Mouse (Mus musculus) embryo, embryonic 10.5 days (tissue): Measurements from ENCODE around the gene Hoxa2.
A peak's percentile ranks its signal among the peaks of the same experiment; 100 is the strongest.

ENCODE experiments used
- DNase-seq: peaks from one replicate; pipeline ENCODE4 v3.0.0-alpha.2; 2015; ENCODE audit warnings: low spot score

Hoxa2 gene

GRCm38 (mm10) chr6:52202362-52203120 lies 37.9 kb upstream of the Hoxa2 start:
- no peak for DNase-seq

GRCm38 (mm10) chr6:52201269-52201668 lies 36.6 kb upstream of the Hoxa2 start:
- no peak for DNase-seq

- no peak for DNase-seq
Observed at GRCm38 (mm10) chr6:52200751-52201250, 36.2 kb upstream of the Hoxa2 start.

- no peak for DNase-seq
Observed at GRCm38 (mm10) chr6:52200073-52200750, 35.6 kb upstream of the Hoxa2 start.

GRCm38 (mm10) chr6:52197271-52197670 lies 32.6 kb upstream of the Hoxa2 start:
- DNase-seq = peak; percentile 85

- no peak for DNase-seq
Observed at GRCm38 (mm10) chr6:52196811-52197210, 32.2 kb upstream of the Hoxa2 start.

GRCm38 (mm10) chr6:52194690-52195089 lies 30.1 kb upstream of the Hoxa2 start:
- DNase-seq = peak; percentile 84

GRCm38 (mm10) chr6:52191860-52192550 lies 27.4 kb upstream of the Hoxa2 start:
- DNase-seq = peak; percentile 90

GRCm38 (mm10) chr6:52190906-52191810 lies 26.5 kb upstream of the Hoxa2 start, which contains the start of gene Hoxa4:
Gene Hoxa4 (minus strand): TSS chr6:52191753.
- peak; percentile 85 for DNase-seq

- DNase-seq = no peak
Observed at GRCm38 (mm10) chr6:52190410-52190809, 25.8 kb upstream of the Hoxa2 start.

GRCm38 (mm10) chr6:52189909-52190308 lies 25.3 kb upstream of the Hoxa2 start:
- DNase-seq = no peak

GRCm38 (mm10) chr6:52189172-52189591 lies 24.6 kb upstream of the Hoxa2 start:
- no peak for DNase-seq

GRCm38 (mm10) chr6:52186500-52186899 lies 21.9 kb upstream of the Hoxa2 start:
- no peak for DNase-seq

- DNase-seq = no peak
Observed at GRCm38 (mm10) chr6:52185834-52186233, 21.2 kb upstream of the Hoxa2 start.

- DNase-seq = no peak
Observed at GRCm38 (mm10) chr6:52185222-52185621, 20.6 kb upstream of the Hoxa2 start.

GRCm38 (mm10) chr6:52184668-52185067 lies 20.0 kb upstream of the Hoxa2 start:
- DNase-seq = no peak

GRCm38 (mm10) chr6:52183311-52184080 lies 18.9 kb upstream of the Hoxa2 start:
- DNase-seq = no peak

- DNase-seq = peak; percentile 72
Observed at GRCm38 (mm10) chr6:52182793-52183192, 18.2 kb upstream of the Hoxa2 start.

- DNase-seq = no peak
Observed at GRCm38 (mm10) chr6:52182030-52182429, 17.4 kb upstream of the Hoxa2 start.

GRCm38 (mm10) chr6:52180726-52181125 lies 16.1 kb upstream of the Hoxa2 start:
- DNase-seq = no peak

- DNase-seq = no peak
Observed at GRCm38 (mm10) chr6:52180213-52180710, 15.6 kb upstream of the Hoxa2 start.
